Mouse (Mus musculus): Measurements from ENCODE around the gene Stambp.

- TF ChIP-seq POLR2A (IDR thresholded peaks at IDR 0.05; ENCODE audit: insufficient read depth, low read length): no peak
- no peak for TF ChIP-seq CTCF (IDR thresholded peaks at IDR 0.05; ENCODE audit: low read depth, low read length)
These were observed 3.3 kb downstream of the Stambp start for GRCm38 (mm10) chr6:83568901-83569862.

All from ES-Bruce4 (cell line).